ENCODE assay signal across 27 mouse cellular contexts in genomic region chr6:116427552-116427951, GRCm38 (mm10). TPM values are rescaled to one million over a fixed set of nuclear protein-coding genes. Genes with fewer than 3 reads are reported as not detected.
A peak's percentile ranks its signal among the peaks of the same experiment; 100 is the strongest.
DNase-seq lines count a peak whose midpoint lies in the region; ATAC-seq and TF ChIP-seq lines count a peak whose summit lies in the region.
"Had no signal": no experiment of that assay in that cellular context is flagged by ENCODE, and none has a peak within 500 bp of the region (broad histone marks: within the 10 kb centered on the region; RNA-seq: fewer than 3 reads in every experiment).

No protein-coding gene starts in this region.

- H3K4me1 ChIP-seq in heart, embryonic 10.5 days = 0 out of 2 replicates have a peak, but pooled peaks cover 5% of the 10 kb centered on the region
- H3K4me1 ChIP-seq in lung, postnatal 0 days (ENCODE audit: insufficient read depth, low read depth, low read length) = no peaks in the 10 kb centered on the region
- H3K4me1 ChIP-seq: embryonic facial prominence, embryonic 13.5 days; embryonic facial prominence, embryonic 15.5 days; forebrain, embryonic 10.5 days; forebrain, embryonic 12.5 days had no signal

- H3K9ac ChIP-seq in lung, postnatal 0 days (replicated peaks; ENCODE audit: low read depth) = no peak overlapping the region
- H3K9ac ChIP-seq: embryonic facial prominence, embryonic 13.5 days; embryonic facial prominence, embryonic 15.5 days; forebrain, embryonic 12.5 days had no signal

- no peak for TF ChIP-seq EP300 in lung, postnatal 0 days (IDR thresholded peaks at IDR 0.05)

- intact Hi-C loops in heart, postnatal 10 days (cut with DNase I) = loop anchor here (5.0 kb wide), 1 partner anchor 140 kb away; no protein-coding TSS in a partner anchor

- WGBS in heart, embryonic 10.5 days = 80% methylated on average over 3 of the region's 3 CpGs
- WGBS in lung, postnatal 0 days = 76% methylated on average over 3 of the region's 3 CpGs

- H3K9me3 ChIP-seq in heart, embryonic 10.5 days = no peaks in the 10 kb centered on the region
- no peaks in the 10 kb centered on the region for H3K9me3 ChIP-seq in lung, postnatal 0 days (ENCODE audit: low read length)
- H3K9me3 ChIP-seq: embryonic facial prominence, embryonic 15.5 days had no signal

- no peak overlapping the region for H3K4me3 ChIP-seq in heart, embryonic 10.5 days
- H3K4me3 ChIP-seq in lung, postnatal 0 days (ENCODE audit: low read depth, low read length) = no peak overlapping the region
- H3K4me3 ChIP-seq: embryonic facial prominence, embryonic 13.5 days; embryonic facial prominence, embryonic 15.5 days; erythroblast, embryonic 14.5 days; forebrain, embryonic 10.5 days; forebrain, embryonic 12.5 days had no signal

- H3K36me3 ChIP-seq in heart, embryonic 10.5 days = no peaks in the 10 kb centered on the region
- no peaks in the 10 kb centered on the region for H3K36me3 ChIP-seq in lung, postnatal 0 days (ENCODE audit: insufficient read depth, low read length)
- H3K36me3 ChIP-seq: embryonic facial prominence, embryonic 13.5 days; embryonic facial prominence, embryonic 15.5 days; forebrain, embryonic 10.5 days; forebrain, embryonic 12.5 days had no signal

- peak; percentile 41 for DNase-seq in heart, embryonic 10.5 days (ENCODE audit: low spot score)
- DNase-seq in heart, postnatal 10 days = no peak
- DNase-seq in A20 (ENCODE audit: low read depth, low spot score) = peak; percentile 13
- DNase-seq in lung, postnatal 0 days (ENCODE audit: low spot score) = no peak
- no peak for DNase-seq in cerebellum, postnatal 10 days
- no peak for DNase-seq in urinary bladder, postnatal 14 days (ENCODE audit: low spot score)
- DNase-seq: adrenal gland, adult 8-10 months; adrenal gland, postnatal 14 days; adrenal gland, postnatal 36 days; B cell, adult 2 months; cerebellum, adult 11-12 months; cerebellum, adult 8-10 months; cerebellum, adult 9-11 months; cerebellum, postnatal 25 days had no signal

- no peak overlapping the region for H3K4me2 ChIP-seq in lung, postnatal 0 days (replicated peaks; ENCODE audit: low read depth, low read length)
- H3K4me2 ChIP-seq: embryonic facial prominence, embryonic 13.5 days; embryonic facial prominence, embryonic 15.5 days; forebrain, embryonic 12.5 days had no signal

- H3K27ac ChIP-seq in heart, embryonic 10.5 days = no peak overlapping the region
- H3K27ac ChIP-seq in lung, postnatal 0 days (ENCODE audit: low read length) = no peak overlapping the region
- H3K27ac ChIP-seq: embryonic facial prominence, embryonic 13.5 days; embryonic facial prominence, embryonic 15.5 days; forebrain, embryonic 10.5 days; forebrain, embryonic 12.5 days had no signal

- no peak for TF ChIP-seq CTCF in lung, postnatal 0 days (IDR thresholded peaks at IDR 0.05)

- peak; percentile 64 for ATAC-seq in common myeloid progenitor, adult 5-6 weeks (replicated peaks; ENCODE audit: low read depth, poor library complexity, severe bottlenecking)
- ATAC-seq in megakaryocyte, adult 5-6 weeks (ENCODE audit: poor library complexity, severe bottlenecking) = peak; percentile 10; the same call in 1 of the 2 replicates
- no peak for ATAC-seq in lung, postnatal 0 days
- ATAC-seq: activated CD4-positive, CD25-positive, alpha-beta regulatory T cell, adult 4 months; CD4-positive, CD25-positive, alpha-beta regulatory T cell, adult 4 months; forebrain, embryonic 14.5 days; forebrain, embryonic 16.5 days; Patski had no signal

- H3K27me3 ChIP-seq in heart, embryonic 10.5 days (ENCODE audit: insufficient read depth, poor library complexity, severe bottlenecking) = no peaks in the 10 kb centered on the region
- H3K27me3 ChIP-seq in lung, postnatal 0 days (replicated peaks; ENCODE audit: insufficient read depth, low read length) = no peaks in the 10 kb centered on the region
- H3K27me3 ChIP-seq: CH12.LX; embryonic facial prominence, embryonic 13.5 days; embryonic facial prominence, embryonic 15.5 days; forebrain, embryonic 12.5 days had no signal

RNA-seq across cellular contexts. Expression of gene Alox5, which starts 33.4 kb away (rescaled TPM):
- polyA plus RNA-seq in heart, embryonic 10.5 days (2016; fragmentation: Nextera tagmentation; extraction: Ambion mirVana) = 5.5 and 7.1 TPM in 2 replicates
- total RNA-seq in heart, postnatal 10 days (2021) = 1 to 10 TPM; 4.3 to 4.6 TPM
- total RNA-seq in common myeloid progenitor, adult 5-6 weeks (2017) = 6.3 TPM in 2 replicates
- 53.8 and 58.6 TPM in 2 replicates for total RNA-seq in megakaryocyte, adult 5-6 weeks (2015)
- total RNA-seq in megakaryocyte, adult 5-6 weeks (2017) = 55.0 and 61.5 TPM in 2 replicates
- 3.1 TPM in 2 replicates for polyA plus RNA-seq in lung, postnatal 0 days (2015; fragmentation: Nextera tagmentation; extraction: Ambion mirVana)
- total RNA-seq: CH12.LX had no signal
- polyA plus RNA-seq: activated CD4-positive, CD25-positive, alpha-beta regulatory T cell, adult 4 months; CD4-positive, CD25-positive, alpha-beta regulatory T cell, adult 4 months; Patski had no signal

Comparison
In these comparisons a context has a peak if more than half of its experiments do, and no peak if none do; other contexts are left out.
1. DNase-seq: peak in heart, embryonic 10.5 days (single experiment) and A20 (single experiment); none in heart, postnatal 10 days (0 of 2), lung, postnatal 0 days (single experiment), cerebellum, postnatal 10 days (0 of 2) and urinary bladder, postnatal 14 days (single experiment).